Mouse (Mus musculus) lung, postnatal 0 days (tissue): ENCODE data around the gene Plek2.

Experiments used
- CTCF ChIP-seq: IDR thresholded peaks from 2 replicates; pipeline ENCODE4 v1.5.1; 2016; ENCODE audit warnings: antibody characterized with exemption, mild to moderate bottlenecking
- EP300 ChIP-seq: IDR thresholded peaks from 2 replicates; pipeline ENCODE4 v1.6.1; 2016; ENCODE audit warnings: antibody characterized with exemption, mild to moderate bottlenecking, control low read depth

- TF ChIP-seq CTCF (no peak), EP300 (no peak)
Measured at GRCm38 (mm10) chr12:78952053-78952452, 45.3 kb upstream of the Plek2 start.
